8 mouse cellular contexts compared by ENCODE assay signal in the genomic region with DNA sequence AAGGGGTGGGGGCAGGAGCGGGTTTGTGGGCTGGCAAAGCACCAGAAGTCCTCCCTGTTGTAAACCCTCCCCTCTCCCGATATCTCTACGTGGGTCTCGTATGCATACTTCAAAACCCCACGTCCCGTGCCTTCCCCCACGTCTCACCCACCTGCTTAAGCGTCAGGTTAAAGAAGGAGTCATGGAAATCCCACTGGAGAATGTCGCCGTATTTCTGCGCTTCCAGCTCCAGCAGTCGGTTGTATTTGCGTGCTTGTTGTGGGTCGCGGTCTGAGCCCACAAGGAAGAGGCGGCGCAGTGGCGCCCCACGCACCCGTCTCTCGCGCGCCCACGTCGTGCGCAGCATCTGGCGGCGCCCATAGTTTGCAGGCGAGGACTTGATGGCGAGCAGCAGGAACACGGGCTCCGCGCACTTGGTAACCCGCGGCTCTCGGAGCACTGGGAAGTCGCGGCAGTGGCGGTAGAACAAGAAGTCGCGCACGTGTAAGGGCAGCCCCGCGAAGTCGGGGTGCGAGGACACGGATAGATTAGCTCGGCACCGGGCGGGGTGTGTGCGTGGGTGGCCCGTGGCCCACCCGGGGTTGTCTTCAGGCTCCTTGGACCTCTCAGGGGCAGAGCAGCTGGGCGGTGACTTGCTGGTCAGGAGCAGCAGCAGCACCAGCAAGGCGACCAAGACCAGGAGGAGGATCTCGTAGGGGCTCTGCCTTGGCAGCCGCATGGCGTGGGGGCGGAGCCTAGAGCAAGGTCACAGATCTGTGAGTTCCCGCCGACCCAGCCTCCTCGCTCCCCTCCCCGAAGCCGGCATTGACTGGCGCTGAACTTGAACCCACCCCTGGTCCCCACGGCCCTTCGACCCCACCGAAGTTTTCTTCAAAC. TPM values are rescaled to one million over a fixed set of nuclear protein-coding genes. Genes with fewer than 3 reads are reported as not detected.
DNase-seq lines count a peak whose midpoint lies in the region; ATAC-seq and TF ChIP-seq lines count a peak whose summit lies in the region.

No protein-coding gene starts in this region.

- no peaks in the 10 kb centered on the region for H3K9me3 ChIP-seq in neural tube, embryonic 11.5 days (ENCODE audit: control insufficient read depth, low read length)

- no peak overlapping the region for H3K4me2 ChIP-seq in neural tube, embryonic 11.5 days (ENCODE audit: low read depth)

- H3K4me1 ChIP-seq in neural tube, embryonic 11.5 days (ENCODE audit: control insufficient read depth, insufficient read depth, low read length), result no peaks in the 10 kb centered on the region

- ATAC-seq in common myeloid progenitor, adult 5-6 weeks (replicated peaks; ENCODE audit: low read depth, poor library complexity, severe bottlenecking), result 0 out of 2 replicates have a peak, but pooled peaks have one; percentile 31
- 0 out of 2 replicates have a peak, but pooled peaks have one; percentile 27 for ATAC-seq in neural tube, embryonic 11.5 days (ENCODE audit: insufficient read depth, low FRiP score, low TSS enrichment)

- H3K9ac ChIP-seq in neural tube, embryonic 11.5 days (ENCODE audit: low read length), result no peak overlapping the region

- no peak for TF ChIP-seq CTCF in layer of hippocampus, adult 2 months (conservative IDR thresholded peaks at IDR 0.05)

- WGBS in neural tube, embryonic 11.5 days, result 10% methylated on average over 68 of the region's 68 CpGs

- H3K36me3 ChIP-seq in neural tube, embryonic 11.5 days (ENCODE audit: control insufficient read depth, insufficient read depth, low read length), result no peaks in the 10 kb centered on the region

- DNase-seq in layer of hippocampus, adult 2 months (ENCODE audit: low spot score in 2 of 2), result no peak
- DNase-seq in layer of hippocampus, adult 9-11 months, result no peak
- DNase-seq in induced T-regulatory cell, adult 2 months (ENCODE audit: low read depth), result peak; percentile 61
- DNase-seq in neural tube, embryonic 11.5 days (ENCODE audit: low spot score), result no peak
- DNase-seq in gastrocnemius, adult 8-10 months (ENCODE audit: low spot score in 2 of 2), result no peak
- DNase-seq in left cerebral cortex, adult 18-20 months (ENCODE audit: low spot score in 2 of 2), result no peak
- no peak for DNase-seq in heart, adult 9 months (ENCODE audit: low spot score in 2 of 2)

- H3K27ac ChIP-seq in layer of hippocampus, adult 2 months, result no peak overlapping the region
- H3K27ac ChIP-seq in neural tube, embryonic 11.5 days (ENCODE audit: low read depth, low read length), result no peak overlapping the region

- H3K4me3 ChIP-seq in layer of hippocampus, adult 2 months, result peak overlapping the region; percentile 40
- no peak overlapping the region for H3K4me3 ChIP-seq in neural tube, embryonic 11.5 days (ENCODE audit: low read depth, low read length)

- H3K27me3 ChIP-seq in neural tube, embryonic 11.5 days (ENCODE audit: control insufficient read depth, insufficient read depth, low read length), result peaks cover 74% of the 10 kb centered on the region

RNA-seq across cellular contexts. Expression of a gene that starts 4.4 kb away (rescaled TPM):
- total RNA-seq in layer of hippocampus, adult 2 months (2021), result 1 to 10 TPM in 1 of 2 experiments, not detected in 1; 2.1 TPM
- 3.4 and 3.5 TPM in 2 replicates for total RNA-seq in common myeloid progenitor, adult 5-6 weeks (2017)
- polyA plus RNA-seq in neural tube, embryonic 11.5 days (2014; fragmentation: Nextera tagmentation; extraction: Ambion mirVana), result not detected in 2 replicates
- under 1 TPM in 1 of 4 experiments, not detected in 3; 0.54 TPM for total RNA-seq in gastrocnemius, adult 8-10 months (2022)
- under 1 TPM in 1 of 2 experiments, not detected in 1; 0.63 TPM for total RNA-seq in left cerebral cortex, adult 18-20 months (2021)

RNA-seq across cellular contexts. Expression of a gene that starts 8.2 kb away (rescaled TPM):
- under 1 TPM; 0.72 to 0.81 TPM for total RNA-seq in layer of hippocampus, adult 2 months (2021)
- 0.23 TPM in 1 of 2 replicates, not detected in the other for total RNA-seq in common myeloid progenitor, adult 5-6 weeks (2017)
- 0.33 and 0.59 TPM in 2 replicates for polyA plus RNA-seq in neural tube, embryonic 11.5 days (2014; fragmentation: Nextera tagmentation; extraction: Ambion mirVana)
- total RNA-seq in gastrocnemius, adult 8-10 months (2022), result 1 to 10 TPM; 1.3 to 1.8 (median 1.5) TPM
- total RNA-seq in left cerebral cortex, adult 18-20 months (2021), result 1 to 10 TPM in 1 of 2 experiments, under 1 TPM in 1; 0.82 to 1.1 TPM

RNA-seq across cellular contexts. Expression of a gene that starts 17.3 kb away (rescaled TPM):
- total RNA-seq in layer of hippocampus, adult 2 months (2021), result 1 to 10 TPM; 5.3 TPM
- 9.4 and 14.1 TPM in 2 replicates for total RNA-seq in common myeloid progenitor, adult 5-6 weeks (2017)
- 1.6 and 2.0 TPM in 2 replicates for polyA plus RNA-seq in neural tube, embryonic 11.5 days (2014; fragmentation: Nextera tagmentation; extraction: Ambion mirVana)
- 1 to 10 TPM; 1.4 to 2.0 (median 1.6) TPM for total RNA-seq in gastrocnemius, adult 8-10 months (2022)
- 1 to 10 TPM; 4.8 to 5.0 TPM for total RNA-seq in left cerebral cortex, adult 18-20 months (2021)

RNA-seq across cellular contexts. Expression of a gene that starts 21.8 kb away (rescaled TPM):
- total RNA-seq in layer of hippocampus, adult 2 months (2021), result 100 to 1,000 TPM; 263 to 264 TPM
- total RNA-seq in common myeloid progenitor, adult 5-6 weeks (2017), result 0.46 and 11.3 TPM in 2 replicates
- polyA plus RNA-seq in neural tube, embryonic 11.5 days (2014; fragmentation: Nextera tagmentation; extraction: Ambion mirVana), result 6.5 and 7.7 TPM in 2 replicates
- total RNA-seq in gastrocnemius, adult 8-10 months (2022), result under 1 TPM in 3 of 4 experiments, not detected in 1; 0.10 to 0.21 (median 0.20) TPM
- 100 to 1,000 TPM; 267 to 296 TPM for total RNA-seq in left cerebral cortex, adult 18-20 months (2021)

RNA-seq across cellular contexts. Expression of a gene that starts 32.1 kb away (rescaled TPM):
- 100 to 1,000 TPM; 101 to 112 TPM for total RNA-seq in layer of hippocampus, adult 2 months (2021)
- 64.3 and 91.5 TPM in 2 replicates for total RNA-seq in common myeloid progenitor, adult 5-6 weeks (2017)
- polyA plus RNA-seq in neural tube, embryonic 11.5 days (2014; fragmentation: Nextera tagmentation; extraction: Ambion mirVana), result 12.3 and 12.4 TPM in 2 replicates
- total RNA-seq in gastrocnemius, adult 8-10 months (2022), result under 1 TPM in 2 of 4 experiments, not detected in 2; 0.08 to 0.65 TPM
- total RNA-seq in left cerebral cortex, adult 18-20 months (2021), result 100 to 1,000 TPM; 155 to 167 TPM
